In genomic region chr7:75782723-75783011, GRCm38 (mm10) we compare ENCODE assay signal across 8 mouse cellular contexts.
DNase-seq lines count a peak whose midpoint lies in the region; ATAC-seq and TF ChIP-seq lines count a peak whose summit lies in the region.

No protein-coding gene starts in this region.

- WGBS in lung, postnatal 0 days, result 56% methylated on average over 3 of the region's 3 CpGs
- WGBS in liver, embryonic 15.5 days (ENCODE audit: insufficient replicate concordance), result 44% methylated on average over 3 of the region's 3 CpGs

- H3K27me3 ChIP-seq in lung, postnatal 0 days (replicated peaks; ENCODE audit: insufficient read depth, low read length), result no peaks in the 10 kb centered on the region
- no peaks in the 10 kb centered on the region for H3K27me3 ChIP-seq in liver, embryonic 15.5 days

- intact Hi-C loops in heart, postnatal 10 days (cut with DNase I), result no loop called here
- intact Hi-C loops in gastrocnemius, postnatal 36 days (cut with DNase I), result no loop called here

- H3K27ac ChIP-seq in lung, postnatal 0 days (ENCODE audit: low read length), result 0 out of 2 replicates have a peak overlapping the region, but pooled peaks have one; percentile 3
- H3K27ac ChIP-seq in cortical plate, adult 2 months (ENCODE audit: insufficient read depth, low read length), result peak overlapping the region; percentile 29; the same call in 1 of the 2 replicates
- H3K27ac ChIP-seq in liver, embryonic 15.5 days (replicated peaks), result no peak overlapping the region

- ATAC-seq in lung, postnatal 0 days, result no peak
- ATAC-seq in liver, embryonic 15.5 days (ENCODE audit: insufficient read depth), result no peak

- H3K4me1 ChIP-seq in lung, postnatal 0 days (ENCODE audit: insufficient read depth, low read depth, low read length), result no peaks in the 10 kb centered on the region
- no peaks in the 10 kb centered on the region for H3K4me1 ChIP-seq in cortical plate, adult 2 months (ENCODE audit: control insufficient read depth, insufficient read depth, low read length)
- peaks cover 28% of the 10 kb centered on the region for H3K4me1 ChIP-seq in liver, embryonic 15.5 days (replicated peaks)

- H3K4me3 ChIP-seq in lung, postnatal 0 days (ENCODE audit: low read depth, low read length), result peak overlapping the region; percentile 57; the same call in 1 of the 2 replicates
- H3K4me3 ChIP-seq in cortical plate, adult 2 months (ENCODE audit: insufficient read depth, low read length), result no peak overlapping the region
- peak overlapping the region; percentile 75 for H3K4me3 ChIP-seq in liver, embryonic 15.5 days (replicated peaks)

- H3K9ac ChIP-seq in lung, postnatal 0 days (replicated peaks; ENCODE audit: low read depth), result no peak overlapping the region
- H3K9ac ChIP-seq in liver, embryonic 15.5 days, result peak overlapping the region; percentile 75; the same call in 1 of the 2 replicates

- peak; percentile 93 for DNase-seq in heart, adult 11 months
- DNase-seq in heart, postnatal 10 days, result no peak
- peak; percentile 39 for DNase-seq in lung, postnatal 0 days (ENCODE audit: low spot score)
- no peak for DNase-seq in lung, adult 18-20 months
- DNase-seq in gastrocnemius, postnatal 36 days, result no peak
- DNase-seq in right cerebral cortex, postnatal 14 days, result no peak

- TF ChIP-seq CTCF in lung, postnatal 0 days (IDR thresholded peaks at IDR 0.05), result no peak
- no peak for TF ChIP-seq CTCF in cortical plate, adult 2 months (IDR thresholded peaks at IDR 0.05; ENCODE audit: extremely low read depth, insufficient read depth, low read length)

- no peak for TF ChIP-seq EP300 in lung, postnatal 0 days (IDR thresholded peaks at IDR 0.05)

- no peaks in the 10 kb centered on the region for H3K36me3 ChIP-seq in lung, postnatal 0 days (ENCODE audit: insufficient read depth, low read length)
- H3K36me3 ChIP-seq in liver, embryonic 15.5 days (replicated peaks), result peaks cover 25% of the 10 kb centered on the region

- no peaks in the 10 kb centered on the region for H3K9me3 ChIP-seq in lung, postnatal 0 days (ENCODE audit: low read length)
- H3K9me3 ChIP-seq in liver, embryonic 15.5 days (replicated peaks), result no peaks in the 10 kb centered on the region

- no peak for TF ChIP-seq POLR2A in cortical plate, adult 2 months (IDR thresholded peaks at IDR 0.05; ENCODE audit: extremely low read depth, insufficient read depth, low read length)

- H3K4me2 ChIP-seq in lung, postnatal 0 days (replicated peaks; ENCODE audit: low read depth, low read length), result no peak overlapping the region
- peak overlapping the region; percentile 84 for H3K4me2 ChIP-seq in liver, embryonic 15.5 days

Comparison
In these comparisons a context has a peak if more than half of its experiments do, and no peak if none do; other contexts are left out.
1. DNase-seq: peak in heart, adult 11 months (single experiment) and lung, postnatal 0 days (single experiment); none in heart, postnatal 10 days (0 of 2), lung, adult 18-20 months (0 of 2), gastrocnemius, postnatal 36 days (0 of 2) and right cerebral cortex, postnatal 14 days (single experiment).